Mouse (Mus musculus) thymus, postnatal 4 days (tissue): Measurements from ENCODE around the gene Trim9.

Experiments
- DNase-seq: peaks from one replicate; pipeline ENCODE4 v3.0.0; 2021

Trim9 gene

GRCm38 (mm10) chr12:70322790-70323189 is 24.6 kb downstream of the Trim9 start:
- no peak for DNase-seq

DNA sequence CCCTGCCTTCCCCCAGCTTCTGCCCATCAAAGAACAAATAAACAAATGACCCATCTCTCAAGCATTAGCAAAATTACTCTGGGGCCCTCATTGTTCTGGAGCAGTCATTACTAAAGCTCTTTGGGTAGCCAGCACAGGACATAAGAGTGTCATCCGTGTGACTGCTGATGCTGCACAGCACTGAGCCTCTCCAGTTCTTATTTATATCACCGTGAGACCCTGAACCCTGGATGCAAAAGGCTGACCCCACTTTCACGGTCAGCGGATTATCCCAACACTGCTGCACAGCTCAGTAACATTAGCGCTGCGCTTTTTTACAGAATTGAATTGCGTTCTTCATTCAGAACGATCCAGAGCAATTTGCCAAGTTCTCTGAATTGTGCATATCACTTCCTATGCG is 31.3 kb downstream of the Trim9 start:
- DNase-seq: no peak

GRCm38 (mm10) chr12:70307881-70308280 is 39.5 kb downstream of the Trim9 start:
- no peak for DNase-seq

DNA sequence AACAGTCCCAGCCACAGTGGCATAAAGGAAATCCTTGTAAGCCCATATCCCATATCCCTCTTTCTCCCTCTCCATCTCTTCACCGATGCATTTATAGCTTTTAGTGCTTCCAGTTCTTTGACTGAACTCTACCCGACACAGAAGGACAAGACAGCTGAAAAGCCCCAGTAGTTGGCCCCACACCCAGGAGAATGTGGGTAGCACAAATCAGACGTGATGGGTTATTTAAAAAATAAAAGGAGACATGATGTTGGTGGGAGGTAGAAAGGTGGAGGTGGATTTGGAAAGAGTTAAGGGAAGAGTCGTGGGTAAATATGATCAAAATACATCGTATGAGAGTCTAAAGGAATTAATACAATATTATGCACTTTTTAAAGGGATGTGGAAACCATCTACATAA is 40.4 kb downstream of the Trim9 start:
- no peak for DNase-seq

GRCm38 (mm10) chr12:70304014-70304413 is 43.4 kb downstream of the Trim9 start:
- DNase-seq: no peak

DNA sequence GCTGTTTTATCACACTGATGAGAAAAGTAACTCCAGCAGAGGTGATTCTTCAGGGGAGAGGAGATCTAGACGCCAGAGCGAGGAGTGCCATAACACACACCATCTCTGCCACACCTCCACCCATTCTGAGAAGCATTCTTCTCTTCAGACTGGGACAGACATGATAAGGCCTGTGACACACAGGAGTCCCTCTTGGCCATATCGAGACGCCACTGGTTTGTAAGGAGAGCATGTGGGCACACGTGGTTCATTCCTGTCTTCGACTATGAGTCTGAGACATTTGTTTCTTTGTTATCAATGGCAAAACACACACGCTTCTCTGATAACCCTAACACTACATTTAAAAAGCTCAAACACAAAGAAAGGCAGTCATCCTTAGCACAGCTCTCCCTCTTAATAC is 43.9 kb downstream of the Trim9 start:
- DNase-seq: no peak

DNA sequence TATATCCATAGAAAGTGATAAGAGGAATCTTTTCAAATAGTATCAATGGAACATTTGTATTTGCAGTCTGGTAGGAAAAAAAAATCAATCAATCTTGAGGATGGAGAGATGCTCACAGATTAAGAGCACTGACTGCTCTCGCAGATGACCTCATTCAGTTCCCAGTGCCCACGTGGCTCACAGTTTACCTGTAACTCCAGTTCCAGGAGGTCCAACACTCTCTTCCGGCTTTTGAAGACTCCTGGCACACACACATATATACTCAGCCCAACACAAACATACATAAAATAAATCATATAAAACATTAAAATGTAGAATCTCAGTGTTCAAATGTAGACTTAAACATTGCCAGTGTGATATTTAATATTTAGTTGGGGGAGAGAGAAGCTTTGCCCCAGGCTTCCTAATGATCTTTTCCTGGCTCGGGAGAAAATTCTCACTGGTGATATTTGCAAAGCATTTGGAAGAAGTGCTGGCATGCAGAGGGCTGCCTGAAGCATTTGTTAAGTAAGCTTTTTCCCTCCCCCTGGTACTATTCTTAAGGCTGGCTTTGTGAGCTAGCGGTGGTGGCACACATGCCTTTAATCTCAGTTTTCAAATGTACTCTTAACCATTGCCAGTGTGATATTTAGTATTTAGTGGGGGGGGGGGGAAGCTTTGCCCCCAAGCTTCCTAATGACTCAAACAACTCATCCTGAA is 45.2 kb downstream of the Trim9 start:
- no peak for DNase-seq

DNA sequence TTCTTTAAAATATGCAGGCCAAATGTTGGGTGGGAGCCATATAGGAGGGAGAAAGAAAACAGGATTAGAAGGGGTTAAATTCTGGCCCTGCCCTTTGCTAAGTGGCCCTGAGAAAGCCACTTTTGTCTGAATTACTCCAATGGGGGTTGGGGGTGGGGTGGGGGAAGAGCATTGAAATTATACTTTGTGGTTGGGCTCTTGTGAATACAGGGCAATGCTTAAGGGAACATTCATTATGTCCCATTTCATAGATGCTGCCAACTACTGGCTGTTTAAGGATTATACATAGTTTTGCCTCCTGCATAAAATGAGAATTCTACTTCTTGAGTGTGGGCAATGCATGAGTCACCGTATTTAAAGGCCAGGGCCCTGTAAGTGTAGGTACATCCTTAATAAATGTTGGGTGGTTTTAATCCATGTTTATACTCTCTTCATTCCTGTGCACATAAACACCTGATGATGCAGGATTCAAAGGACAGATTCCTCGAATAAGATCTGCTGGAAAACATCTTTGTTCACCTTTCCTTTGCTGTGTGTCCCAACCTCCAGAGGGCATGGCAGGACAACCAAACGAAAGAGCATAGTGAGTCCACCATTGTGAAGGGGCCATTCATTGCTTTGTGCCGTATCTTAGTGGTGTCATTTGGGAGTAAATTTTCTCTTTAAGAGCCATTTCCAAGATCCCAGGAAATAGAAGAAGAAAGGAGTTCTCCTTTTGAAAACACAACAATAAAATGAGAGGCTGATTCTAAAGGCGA is 53.3 kb downstream of the Trim9 start:
- DNase-seq: no peak

DNA sequence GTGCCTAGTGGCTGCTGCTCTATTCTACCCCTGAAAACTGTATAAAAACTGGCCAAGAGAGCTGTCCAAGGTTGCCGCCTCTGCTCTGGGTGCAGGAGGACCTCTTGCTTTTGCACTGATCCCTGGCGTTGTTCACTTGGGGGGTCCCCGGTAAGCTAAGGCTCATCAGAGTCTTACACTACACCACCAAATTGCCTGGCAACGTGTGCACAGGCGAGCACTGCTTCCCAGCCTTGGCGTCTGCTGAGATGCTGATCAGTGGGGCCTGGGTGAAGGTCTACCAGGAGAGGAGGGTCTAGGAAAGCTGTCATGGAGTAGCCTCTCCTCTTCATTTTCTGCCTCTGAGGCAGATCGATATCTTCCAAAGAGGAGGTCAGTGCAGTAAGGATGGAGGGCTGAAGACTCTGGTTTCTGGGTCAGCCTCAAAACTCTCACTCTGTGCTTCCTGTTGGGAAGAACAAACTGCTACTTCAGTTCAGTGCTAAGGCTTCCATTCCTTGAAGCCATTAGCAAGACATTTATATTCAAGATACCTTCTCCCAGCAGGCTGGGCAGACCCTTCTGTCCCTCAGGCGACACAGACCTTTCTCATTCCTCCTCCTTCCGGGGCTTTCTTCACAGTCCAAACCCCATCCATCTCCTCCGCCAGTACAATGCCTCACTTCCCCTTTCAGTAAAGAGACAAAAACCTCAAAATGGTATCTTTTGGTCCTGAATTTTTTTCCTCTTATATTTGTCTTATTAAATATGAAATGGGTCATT is 54.1 kb downstream of the Trim9 start:
- DNase-seq: no peak

GRCm38 (mm10) chr12:70285521-70285920 is 61.9 kb downstream of the Trim9 start:
- DNase-seq: no peak

- DNase-seq: no peak
Observed at GRCm38 (mm10) chr12:70284979-70285378, 62.4 kb downstream of the Trim9 start.

- DNase-seq: no peak
Observed at GRCm38 (mm10) chr12:70283116-70283731, 64.2 kb downstream of the Trim9 start.

DNA sequence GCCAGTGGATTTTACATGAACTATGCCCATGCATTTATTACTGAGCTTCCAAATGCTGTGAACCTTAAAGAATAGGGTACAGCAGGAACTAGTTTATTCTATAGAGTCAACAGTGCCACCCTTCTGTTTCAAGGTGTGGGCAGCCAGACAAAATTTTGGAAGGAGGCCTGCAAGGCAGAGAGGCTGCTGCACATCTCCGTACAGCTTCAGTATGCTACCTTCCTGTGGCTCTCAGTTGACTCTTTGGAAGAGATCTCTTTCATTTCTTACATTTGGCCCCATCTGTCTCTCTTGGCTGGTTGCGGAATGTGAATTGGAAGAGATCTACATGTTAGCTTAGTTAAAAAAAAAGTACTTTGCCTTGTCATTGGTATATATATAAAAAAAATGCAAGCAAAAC is 66.5 kb downstream of the Trim9 start:
- no peak for DNase-seq

GRCm38 (mm10) chr12:70280381-70280780 is 67.0 kb downstream of the Trim9 start:
- DNase-seq: no peak

DNA sequence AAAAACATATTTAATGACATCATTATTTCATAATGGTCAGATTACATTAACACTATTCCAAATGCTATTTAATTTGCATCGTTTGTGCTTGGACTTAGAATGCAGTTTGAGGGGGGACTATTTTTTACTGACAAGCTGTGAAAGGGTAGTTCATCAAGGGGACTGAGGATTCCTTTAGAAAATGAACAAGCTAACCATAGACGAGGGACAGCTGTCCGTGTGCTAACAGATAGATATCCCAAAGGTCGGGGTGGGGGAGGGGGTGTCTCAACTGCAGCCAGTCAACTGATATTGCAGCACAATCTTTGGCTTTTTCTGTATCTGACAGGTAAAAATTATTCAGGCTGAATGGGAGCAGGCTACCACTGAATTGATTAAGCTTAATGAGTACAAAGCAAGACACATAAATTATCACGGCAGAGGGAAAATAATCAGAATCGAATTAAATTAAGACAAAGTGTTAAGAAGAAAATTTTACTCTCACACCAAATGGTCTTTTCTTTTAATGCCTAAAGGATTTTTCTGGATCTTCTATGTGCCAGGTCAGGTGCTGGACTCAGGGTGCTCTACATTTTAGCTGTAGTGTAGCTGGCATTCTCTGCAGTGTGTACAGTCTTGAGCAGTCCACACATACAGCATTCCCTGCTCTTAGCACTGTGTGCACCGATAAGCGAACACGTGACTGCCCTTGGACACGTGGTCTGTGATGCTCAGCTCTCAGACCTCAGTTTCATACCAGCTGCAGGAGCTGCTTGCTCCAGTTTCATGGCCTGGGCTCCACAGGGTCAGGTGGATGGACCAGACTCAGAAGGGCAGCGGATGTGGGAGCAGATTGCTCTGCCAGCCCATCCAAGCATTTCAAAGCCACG is 70.1 kb downstream of the Trim9 start:
- DNase-seq: no peak

- no peak for DNase-seq
Observed at GRCm38 (mm10) chr12:70269724-70270123, 77.7 kb downstream of the Trim9 start.

GRCm38 (mm10) chr12:70267314-70267713 is 80.1 kb downstream of the Trim9 start:
- DNase-seq: no peak

- no peak for DNase-seq
Observed at GRCm38 (mm10) chr12:70266494-70266931, 80.9 kb downstream of the Trim9 start.

GRCm38 (mm10) chr12:70263721-70264120 is 83.7 kb downstream of the Trim9 start:
- no peak for DNase-seq

DNA sequence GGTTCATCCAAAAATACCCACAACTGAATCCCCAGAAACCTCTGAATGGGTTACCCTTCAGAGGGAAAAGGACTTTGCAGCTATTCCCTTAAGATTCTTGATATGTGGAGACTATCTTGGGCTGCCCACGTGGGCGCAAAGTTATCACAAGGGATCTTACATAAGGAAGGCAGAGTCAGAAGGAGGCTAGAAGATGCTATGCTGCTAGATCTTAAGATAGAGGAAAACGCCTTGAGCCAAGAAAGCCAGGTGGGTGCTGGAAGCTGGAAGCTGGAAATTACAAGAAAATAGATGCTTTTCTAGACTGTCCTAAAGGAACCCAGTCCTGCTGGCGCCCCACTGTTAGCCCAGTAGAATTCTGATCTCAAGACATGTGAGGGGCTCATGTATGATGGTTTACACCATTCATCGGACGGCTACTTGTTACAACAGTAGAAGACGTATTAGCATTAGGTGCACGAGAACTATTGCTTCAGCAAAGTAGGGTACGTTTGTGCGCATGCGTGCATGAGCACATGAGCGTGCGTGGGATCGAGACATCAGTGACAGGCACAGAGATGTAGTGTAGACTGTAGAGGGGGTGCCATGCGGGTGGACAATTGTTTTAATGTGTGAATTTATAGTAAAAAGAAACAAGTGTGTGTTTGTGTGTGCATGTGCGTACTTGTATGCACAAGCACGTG is 85.0 kb downstream of the Trim9 start:
- DNase-seq: no peak

- no peak for DNase-seq
Observed at GRCm38 (mm10) chr12:70251210-70251884, 96.1 kb downstream of the Trim9 start.
